Mouse (Mus musculus): ENCODE measurements around the gene Ppp1r12b.
A peak's percentile ranks its signal among the peaks of the same experiment; 100 is the strongest.

Gene Ppp1r12b

DNA sequence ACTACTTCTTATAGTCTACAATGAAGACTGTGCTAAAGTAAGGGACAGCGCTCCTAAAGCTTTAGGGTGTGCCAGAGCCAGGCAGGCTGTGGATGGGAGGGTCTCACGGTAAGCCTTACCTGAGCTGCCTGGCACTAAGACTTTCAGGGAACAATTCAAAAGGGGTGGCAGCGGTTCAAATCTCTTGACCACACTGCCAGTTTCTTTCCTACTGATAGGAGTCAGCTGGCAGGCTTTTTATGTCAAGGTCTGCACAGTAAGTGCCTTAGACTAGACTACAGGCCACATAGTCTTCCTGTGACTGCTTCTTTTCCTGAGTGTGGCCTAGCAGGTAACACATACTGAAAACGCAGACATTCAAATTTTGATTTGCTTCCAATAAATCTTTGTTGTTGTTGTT, 192.5 kb downstream of the Ppp1r12b start:
- DNase-seq (ENCODE audit: low spot score), result no peak

GRCm38 (mm10) chr1:134761534-134761933, 194.2 kb downstream of the Ppp1r12b start:
- DNase-seq (ENCODE audit: low spot score), result no peak

DNA sequence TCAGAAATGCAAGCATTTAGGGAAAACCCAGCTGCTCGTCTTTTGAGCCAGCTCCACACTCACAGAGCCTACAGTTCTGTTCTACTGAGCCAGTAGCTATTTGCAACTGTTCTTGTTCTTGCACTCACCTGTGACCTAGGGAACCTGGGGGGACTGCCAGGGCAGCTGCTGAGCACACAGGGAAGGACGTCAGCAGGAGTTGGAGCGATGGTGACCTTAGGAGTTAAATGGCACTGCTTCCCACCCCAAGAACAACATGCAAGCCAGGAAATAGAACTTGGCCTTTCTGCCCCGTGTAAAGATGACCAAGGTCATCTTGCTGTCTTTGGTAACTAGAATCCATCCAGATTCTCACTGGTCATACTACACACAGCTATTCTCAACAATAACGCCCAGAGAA, 195.1 kb downstream of the Ppp1r12b start:
- no peak for DNase-seq (ENCODE audit: low spot score)

- no peak for DNase-seq (ENCODE audit: low spot score)
Observed at GRCm38 (mm10) chr1:134759133-134759532, 196.6 kb downstream of the Ppp1r12b start.

DNA sequence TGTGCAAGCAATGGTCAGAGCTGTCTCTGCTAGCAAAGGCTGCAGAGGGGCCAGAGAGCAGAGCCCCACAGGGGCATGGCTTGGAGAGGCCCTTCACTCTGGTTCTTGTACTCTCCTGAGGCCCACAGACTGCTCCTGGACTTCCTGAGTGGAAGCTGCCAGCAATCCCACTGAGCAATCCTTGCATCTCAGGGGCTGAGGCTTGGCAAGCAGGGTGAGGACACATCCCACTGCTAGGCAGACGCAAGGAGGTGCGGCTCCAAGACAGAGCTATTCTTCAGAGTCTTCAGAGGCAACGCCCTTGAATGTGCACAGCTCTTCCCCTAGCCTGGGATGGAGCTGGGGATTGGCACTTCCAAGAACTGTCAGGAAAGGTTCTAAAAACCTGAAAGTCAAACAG, 198.5 kb downstream of the Ppp1r12b start:
- no peak for DNase-seq (ENCODE audit: low spot score)

GRCm38 (mm10) chr1:134756190-134756873, 199.4 kb downstream of the Ppp1r12b start:
- no peak for DNase-seq (ENCODE audit: low spot score)

DNA sequence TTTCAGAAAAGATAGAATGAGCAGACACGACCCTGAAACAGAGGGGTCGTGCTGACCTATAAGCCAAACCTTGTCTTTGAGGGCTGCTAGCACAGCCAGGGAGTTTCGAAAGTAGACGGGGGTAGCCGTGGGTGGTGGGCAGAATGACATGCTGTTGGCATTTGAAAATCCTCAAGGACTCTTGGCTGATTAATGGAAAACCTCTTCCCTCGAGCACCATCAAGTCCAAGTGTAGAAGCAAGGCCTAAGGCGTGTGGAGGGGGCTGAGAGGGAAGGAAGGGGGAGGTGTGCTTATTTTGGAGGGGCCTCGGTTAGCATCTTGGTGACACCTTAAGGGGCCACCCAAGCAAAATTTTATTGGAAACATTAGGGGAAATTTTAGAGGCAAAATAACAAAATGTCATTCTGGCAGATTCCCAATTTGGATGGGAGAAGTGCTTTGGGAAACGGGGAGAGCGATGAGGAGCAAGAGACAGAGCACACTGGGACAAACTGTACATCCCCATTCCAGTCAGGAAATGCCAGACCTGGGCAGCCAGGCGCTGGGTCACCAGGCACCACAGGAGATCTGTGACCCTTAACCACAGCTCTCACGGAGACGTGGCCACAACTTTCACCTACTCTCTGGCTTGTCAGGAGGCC, 200.1 kb downstream of the Ppp1r12b start:
- no peak for DNase-seq (ENCODE audit: low spot score)

GRCm38 (mm10) chr1:134754818-134755217, 200.9 kb downstream of the Ppp1r12b start:
- no peak for DNase-seq (ENCODE audit: low spot score)

DNA sequence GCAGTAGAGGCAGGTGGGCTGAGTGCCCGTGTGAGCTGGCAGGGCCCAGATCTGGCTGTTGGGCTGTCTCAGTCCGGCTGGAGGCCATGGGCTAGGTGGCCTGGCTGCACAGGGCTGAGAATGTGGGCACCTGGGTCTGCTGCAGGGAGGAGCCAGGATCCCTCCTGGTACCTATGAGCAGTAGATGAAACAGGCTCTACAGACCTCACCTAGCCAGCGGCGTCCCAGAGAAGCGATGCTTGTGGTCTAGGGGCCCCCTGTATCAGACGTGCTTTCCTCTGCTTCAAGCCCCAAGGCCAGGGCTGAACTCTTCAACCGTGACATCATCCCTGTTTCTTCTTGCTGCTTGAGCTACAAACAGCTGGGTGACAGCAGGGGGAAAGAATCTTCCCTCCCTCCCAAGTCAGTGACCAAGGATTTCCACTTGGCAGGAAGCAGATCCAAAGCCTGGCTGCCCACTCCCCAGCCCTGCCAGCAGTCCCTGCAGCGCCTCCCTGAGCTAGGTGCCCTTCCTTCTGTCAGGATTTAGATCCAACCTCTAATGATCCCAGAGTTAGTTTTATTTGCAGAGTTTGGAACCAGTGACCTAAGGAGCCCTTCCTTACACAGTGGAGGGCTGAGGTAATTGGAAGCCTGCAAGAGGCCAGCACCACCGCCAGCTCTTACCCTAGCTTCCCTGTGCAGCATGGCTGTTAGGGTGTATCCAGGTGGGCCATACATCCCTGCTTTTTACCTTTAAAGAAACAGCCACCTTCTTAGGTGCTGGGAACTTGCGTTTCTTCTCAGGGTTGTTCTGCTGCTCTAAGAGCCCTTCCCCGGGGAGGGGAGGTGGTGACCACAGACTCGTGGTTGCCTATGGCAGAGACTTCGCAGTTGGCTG, 201.8 kb downstream of the Ppp1r12b start:
- no peak for DNase-seq (ENCODE audit: low spot score)

- no peak for DNase-seq (ENCODE audit: low spot score)
Observed at GRCm38 (mm10) chr1:134752447-134752846, 203.3 kb downstream of the Ppp1r12b start.

- no peak for DNase-seq (ENCODE audit: low spot score)
Observed at GRCm38 (mm10) chr1:134749889-134750288, 205.9 kb downstream of the Ppp1r12b start.

- peak; percentile 63 for DNase-seq (ENCODE audit: low spot score)
Observed at GRCm38 (mm10) chr1:134747236-134748174, 208.2 kb downstream of the Ppp1r12b start.

GRCm38 (mm10) chr1:134745648-134746047, 210.1 kb downstream of the Ppp1r12b start:
- peak; percentile 36 for DNase-seq (ENCODE audit: low spot score)

DNA sequence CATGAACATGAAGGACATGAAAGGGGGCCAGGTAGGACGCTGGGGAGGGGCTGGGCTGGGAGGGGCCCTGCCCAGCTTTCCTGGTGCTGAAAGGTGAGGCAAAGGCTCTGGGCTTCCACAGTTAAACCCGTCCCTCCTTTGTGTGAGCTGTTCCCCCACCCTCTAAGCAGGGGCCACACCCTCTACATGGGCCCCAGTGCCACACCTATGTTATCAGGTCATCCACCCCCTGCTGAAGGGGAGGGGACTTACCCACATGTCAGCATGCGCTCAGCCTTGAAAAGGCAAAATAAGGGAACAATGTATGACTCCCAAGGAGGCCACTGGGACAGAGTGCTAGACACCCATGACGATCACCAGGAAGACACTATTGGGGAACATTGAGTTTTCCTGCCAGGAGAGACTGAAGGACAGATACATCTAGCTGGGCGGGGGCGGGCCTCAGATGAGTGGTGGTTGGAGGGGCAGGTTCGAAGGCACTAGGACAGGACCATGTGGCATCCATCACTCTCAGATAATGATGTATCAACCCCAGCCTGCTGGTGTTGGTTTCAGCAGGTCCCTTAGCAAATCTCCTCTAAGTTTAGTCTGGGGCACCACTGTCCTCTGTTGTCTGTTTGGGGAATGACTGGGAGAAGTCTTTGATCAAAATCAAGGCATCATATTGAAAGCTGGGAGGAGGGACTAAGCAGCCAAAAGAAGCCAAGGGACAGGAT, 213.6 kb downstream of the Ppp1r12b start:
- DNase-seq (ENCODE audit: low spot score), result no peak

- DNase-seq (ENCODE audit: low spot score), result no peak
Observed at GRCm38 (mm10) chr1:134741433-134741832, 214.3 kb downstream of the Ppp1r12b start.

DNA sequence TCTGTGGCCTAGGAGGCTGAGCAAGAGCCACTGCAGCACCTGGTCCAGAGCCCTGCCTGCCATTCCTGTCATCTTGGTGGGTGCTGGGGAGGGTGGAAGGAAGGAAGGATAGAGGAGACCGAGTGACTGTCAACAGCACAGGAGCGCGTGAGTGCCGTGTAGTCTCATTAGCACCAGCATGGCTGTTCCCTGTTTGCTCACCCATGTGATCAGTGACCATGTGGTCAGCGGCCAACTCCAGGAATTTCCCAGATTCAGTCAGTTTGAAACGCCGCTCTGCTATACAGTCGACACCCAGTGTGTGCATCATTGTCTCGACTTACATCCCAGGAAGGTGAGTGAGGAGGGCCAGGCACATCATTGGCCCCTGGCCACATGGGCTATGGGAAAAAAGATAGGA, 218.3 kb downstream of the Ppp1r12b start:
- DNase-seq (ENCODE audit: low spot score), result no peak

DNA sequence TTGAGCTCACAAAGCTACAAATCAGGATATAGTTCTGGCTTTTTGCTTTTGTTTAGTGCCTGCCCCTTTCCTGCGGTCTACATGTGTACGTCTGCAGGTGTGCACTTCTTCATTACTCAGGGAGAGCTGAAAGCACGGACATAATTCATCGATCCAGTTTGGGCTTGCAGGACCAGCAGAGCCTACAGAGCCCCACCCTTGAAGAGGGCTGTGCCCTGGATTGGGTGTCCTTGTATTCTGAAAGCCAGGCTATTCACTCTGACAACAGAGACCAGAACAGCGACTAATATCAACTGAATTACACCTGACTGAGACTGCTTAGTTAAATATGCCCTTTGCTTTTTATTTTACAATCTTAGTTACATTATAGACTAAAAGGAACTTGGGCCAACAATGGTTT, 222.1 kb downstream of the Ppp1r12b start:
- no peak for DNase-seq (ENCODE audit: low spot score)

GRCm38 (mm10) chr1:134727256-134727655, 228.5 kb downstream of the Ppp1r12b start:
- DNase-seq (ENCODE audit: low spot score), result no peak

DNA sequence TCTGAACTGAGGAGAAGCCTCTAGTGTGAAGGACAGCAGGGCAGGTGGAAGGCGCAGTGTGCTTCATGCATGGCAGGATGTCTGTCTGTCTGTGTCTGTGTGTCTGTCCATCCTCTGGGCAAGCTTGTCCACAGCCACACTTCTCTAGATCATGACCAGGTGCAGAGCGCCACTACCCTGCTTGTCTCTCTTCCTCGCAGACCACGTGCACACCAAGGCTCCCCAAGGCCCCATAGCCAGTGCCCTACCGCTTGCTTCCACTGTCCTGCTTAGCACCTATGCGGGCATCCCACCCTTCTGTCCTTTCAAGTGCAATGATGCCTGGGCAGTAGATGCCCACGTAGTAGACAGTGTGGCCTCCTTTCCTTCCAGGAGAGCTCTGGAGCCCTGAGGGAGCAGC, 229.3 kb downstream of the Ppp1r12b start:
- no peak for DNase-seq (ENCODE audit: low spot score)

DNA sequence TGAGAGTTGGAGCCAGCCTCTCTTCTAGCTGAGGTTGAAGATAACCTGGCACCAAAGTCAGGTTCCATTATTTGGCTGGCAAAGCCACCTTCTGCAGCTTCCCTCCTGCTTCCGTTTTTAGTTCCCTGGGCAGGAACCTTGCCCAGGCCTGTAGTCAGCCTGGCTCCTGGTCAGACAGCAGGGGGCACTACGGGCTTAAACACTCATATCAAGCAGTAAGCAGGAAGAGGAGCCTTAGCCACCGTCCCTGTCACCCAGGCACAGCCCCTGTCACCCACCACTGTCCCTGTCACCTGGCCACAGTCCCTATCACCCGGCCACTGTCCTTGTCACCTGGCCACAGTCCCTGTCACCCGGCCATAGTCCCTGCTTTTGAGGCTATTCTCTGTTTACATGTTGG, 230.5 kb downstream of the Ppp1r12b start:
- peak; percentile 47 for DNase-seq (ENCODE audit: low spot score)

- no peak for DNase-seq (ENCODE audit: low spot score)
Observed at GRCm38 (mm10) chr1:134722891-134723290, 232.9 kb downstream of the Ppp1r12b start.
